Mouse (Mus musculus) right cerebral cortex, postnatal 36 days (tissue): Measurements from ENCODE around the gene Pacrg.
A peak's percentile ranks its signal among the peaks of the same experiment; 100 is the strongest.

Experiments
- DNase-seq, 2 experiments: peaks; one replicate each; pipeline ENCODE4 v3.0.0; 2022; ENCODE audit warnings: low spot score in 2 of 2, mixed read lengths in 1 of 2

Pacrg gene

DNA sequence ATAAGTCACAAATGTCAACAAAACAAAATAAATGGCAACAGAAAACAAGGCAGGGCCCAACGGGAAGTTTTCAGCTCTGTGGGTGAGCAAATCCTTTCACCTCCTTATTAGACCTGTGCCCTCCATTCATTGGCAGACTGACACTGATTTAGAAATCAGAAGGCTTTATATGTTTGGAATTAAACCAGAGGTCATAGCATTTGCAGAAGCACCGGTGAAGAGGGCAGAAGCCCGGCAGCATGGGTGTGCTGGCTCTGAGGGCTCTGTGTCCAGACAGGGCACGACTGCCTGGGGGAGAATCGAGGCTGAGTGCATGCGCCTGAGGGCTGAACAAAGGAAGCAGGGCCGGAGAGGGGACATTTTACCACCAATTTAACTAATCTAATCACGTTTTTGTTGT is 344.5 kb downstream of the Pacrg start:
- DNase-seq = no peak

DNA sequence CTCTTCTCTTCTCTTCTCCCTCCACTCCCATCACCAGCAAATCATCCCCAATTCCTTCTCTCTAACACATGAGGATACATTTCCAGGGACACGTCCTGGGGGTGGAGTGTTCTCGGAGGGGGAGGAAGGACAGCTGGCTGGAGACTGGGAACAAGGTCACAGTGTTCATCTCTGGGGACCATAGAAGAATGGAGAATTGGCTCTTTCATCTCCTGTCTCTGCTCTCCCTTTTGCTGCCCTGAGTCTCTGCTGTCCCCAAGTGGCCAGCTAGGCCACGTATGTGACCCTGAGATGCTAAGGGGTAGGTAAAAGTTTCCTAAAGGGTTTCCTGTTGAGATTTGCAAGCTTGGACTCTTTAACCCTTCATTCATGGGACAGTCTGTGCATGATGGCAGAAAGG is 347.0 kb downstream of the Pacrg start:
- peak; percentile 28 to 41 for DNase-seq

DNA sequence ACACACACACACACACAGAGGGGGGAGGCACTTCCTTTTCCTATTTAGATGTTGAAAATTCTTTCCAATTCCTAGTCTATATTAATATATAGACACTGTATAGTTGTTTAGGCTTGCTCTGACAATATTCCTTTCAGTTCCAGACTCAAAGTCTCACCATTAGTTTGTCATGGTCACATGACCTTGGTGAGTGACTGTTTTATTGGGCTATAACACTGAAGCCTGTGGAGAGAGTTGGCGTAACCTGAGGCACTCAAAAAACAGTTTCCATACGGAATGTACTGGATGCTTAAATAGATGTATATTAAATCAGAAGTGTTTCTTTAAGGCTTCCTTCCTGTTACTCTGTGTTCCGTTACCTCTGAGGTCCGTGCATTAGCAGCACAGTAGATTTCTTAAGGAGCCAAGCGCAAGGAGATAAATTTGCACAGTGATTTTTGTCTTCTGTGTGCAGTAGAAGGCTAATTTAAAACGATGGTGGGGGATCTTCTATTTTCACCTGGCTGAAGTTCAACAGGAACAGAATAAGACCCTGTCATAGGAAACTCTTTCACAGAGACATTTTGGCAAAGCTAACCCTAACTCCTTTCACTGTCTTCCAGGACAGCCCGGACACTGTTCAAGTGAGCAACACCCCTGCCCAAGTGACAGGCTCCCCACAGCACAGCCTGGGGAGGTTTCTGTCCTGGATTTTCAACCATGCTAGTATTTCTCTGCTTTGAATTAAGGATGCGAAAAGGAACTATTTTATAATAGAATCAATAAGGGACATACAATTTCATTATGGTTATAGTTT is 349.5 kb downstream of the Pacrg start:
- no peak for DNase-seq

DNA sequence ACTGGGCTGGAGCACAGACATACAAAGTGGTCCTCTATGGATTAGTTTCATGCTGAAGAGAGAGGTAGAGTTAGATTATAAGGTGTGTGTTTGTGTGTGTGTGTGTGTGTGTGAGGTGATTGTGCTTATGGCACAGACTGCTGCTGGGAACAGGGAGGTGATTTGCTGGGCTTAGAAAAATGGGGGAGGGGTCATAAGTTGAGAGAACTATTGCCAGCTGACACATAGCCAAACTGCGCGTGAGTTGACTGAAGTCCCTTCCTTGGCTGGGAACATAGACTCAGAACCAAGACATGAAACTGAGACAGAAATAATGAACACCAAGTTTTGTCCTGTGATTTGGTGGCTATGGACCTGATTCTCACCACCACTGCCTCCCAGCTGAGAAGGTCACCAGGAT is 351.2 kb downstream of the Pacrg start:
- DNase-seq = no peak

DNA sequence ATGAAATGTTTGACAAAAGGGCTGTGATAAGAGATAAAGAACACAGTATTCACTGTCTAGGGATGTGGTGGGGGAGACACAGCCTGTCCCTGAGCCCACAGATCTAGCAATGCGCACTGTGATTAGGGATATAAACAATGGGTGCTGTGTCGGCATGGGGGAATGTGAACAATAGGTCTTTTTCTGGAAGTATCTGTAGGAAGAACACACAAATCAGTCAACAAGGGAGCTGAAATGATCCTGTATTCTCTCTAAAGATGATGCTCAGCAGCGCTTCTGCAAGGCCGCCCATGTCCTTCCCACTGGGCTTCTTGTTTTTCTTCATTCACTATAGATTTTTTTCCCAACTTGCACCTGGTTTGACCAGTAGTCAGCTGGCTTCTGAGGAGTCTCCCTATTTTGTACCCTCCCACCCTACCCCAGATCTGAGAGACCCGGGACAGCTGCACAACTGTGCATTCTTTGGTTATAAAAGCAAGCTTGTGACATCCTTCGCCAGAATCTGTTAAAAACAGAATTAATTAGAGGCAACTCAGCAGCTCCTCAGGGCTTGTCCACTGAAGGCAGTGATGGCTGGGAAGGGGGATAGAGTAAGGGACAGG is 356.1 kb downstream of the Pacrg start:
- peak in 1 of 2 experiments; percentile 28 for DNase-seq

DNA sequence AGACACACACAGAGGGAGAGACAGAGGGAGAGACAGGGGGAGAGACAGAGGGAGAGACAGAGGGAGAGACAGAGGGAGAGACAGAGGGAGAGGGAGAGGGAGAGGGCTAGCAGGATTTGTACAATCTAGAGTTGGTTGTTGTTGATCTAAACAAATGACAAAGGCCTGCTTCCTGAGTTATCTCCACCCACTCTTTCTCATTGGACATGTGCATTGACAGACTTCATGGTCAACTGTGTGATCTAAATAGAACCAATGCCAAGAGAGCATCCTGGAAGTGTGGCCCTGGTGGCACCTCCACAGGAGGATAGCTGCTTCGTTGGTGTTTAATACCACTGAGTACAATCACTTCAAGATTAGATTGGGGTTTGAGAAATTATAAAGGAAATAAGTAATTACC is 359.0 kb downstream of the Pacrg start:
- no peak for DNase-seq

DNA sequence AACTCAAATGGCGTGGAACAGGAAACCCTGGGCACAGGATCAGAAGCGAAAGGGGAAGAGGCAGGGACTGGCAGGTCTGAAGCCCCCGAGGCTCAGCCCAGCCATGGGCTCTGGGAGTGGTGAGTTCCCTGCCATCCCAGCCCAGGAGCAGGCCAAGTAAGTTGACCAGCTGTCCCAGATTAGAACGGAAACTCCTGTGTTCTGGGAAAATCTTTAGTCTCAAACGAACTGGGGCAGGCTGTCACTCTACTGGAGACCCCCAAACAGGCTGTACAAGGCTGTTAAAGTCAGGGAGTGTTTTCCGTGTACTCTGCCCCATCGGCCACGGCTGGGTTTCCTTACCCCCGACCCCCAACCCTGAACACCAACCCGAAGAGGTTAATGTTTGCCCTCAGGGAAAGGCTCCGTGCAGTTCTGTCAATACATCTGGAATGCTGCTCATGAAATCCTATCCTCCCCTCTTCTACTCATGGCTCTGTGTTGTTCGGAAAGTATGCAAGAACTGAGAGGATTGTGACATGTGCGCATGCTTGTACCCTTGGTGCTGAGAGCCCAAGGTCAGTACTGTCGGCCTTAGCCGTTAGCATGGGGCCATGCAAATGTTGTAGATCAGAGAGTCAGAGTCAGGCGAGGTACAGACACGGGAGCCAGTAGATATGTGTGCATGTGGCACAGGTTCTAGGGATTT is 360.9 kb downstream of the Pacrg start:
- no peak for DNase-seq

DNA sequence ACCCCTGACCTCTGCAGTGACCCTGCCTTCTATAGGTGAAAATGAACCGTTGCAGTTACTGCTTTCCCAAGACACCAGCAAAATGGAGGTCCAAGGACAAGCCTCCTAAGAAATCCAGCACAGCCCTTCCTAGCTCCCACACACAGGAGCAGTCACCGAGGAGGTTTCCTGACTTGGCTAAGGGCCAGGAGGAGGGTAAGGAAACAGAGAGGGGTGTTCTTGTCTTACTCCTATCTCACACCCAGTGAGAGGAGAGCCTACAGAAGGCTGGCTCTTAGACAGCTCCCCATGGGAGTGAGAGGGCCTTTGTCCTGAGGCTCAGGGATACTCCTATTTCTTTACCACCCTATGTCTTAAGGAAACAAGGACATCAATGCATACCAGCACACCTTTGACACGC is 361.7 kb downstream of the Pacrg start:
- DNase-seq = no peak

DNA sequence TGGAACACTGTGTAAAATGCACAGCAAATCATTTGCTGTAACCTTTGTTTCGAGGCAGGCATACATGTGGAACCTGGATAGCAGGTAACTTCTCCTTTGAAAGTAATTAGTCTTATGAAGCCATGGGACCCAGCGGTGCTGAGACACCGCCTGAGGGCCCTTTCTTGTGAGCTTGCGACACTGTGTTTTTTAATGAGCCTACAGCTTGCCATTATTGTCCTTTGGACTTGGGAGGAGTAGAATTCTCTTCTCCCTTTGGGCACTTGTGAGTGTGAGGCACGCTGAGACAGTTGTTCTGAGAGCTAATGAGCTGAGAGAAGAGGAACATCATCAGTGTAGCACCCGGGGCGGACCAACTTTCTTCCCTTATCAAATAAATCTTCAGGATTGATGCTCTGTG is 363.3 kb downstream of the Pacrg start:
- DNase-seq = no peak

DNA sequence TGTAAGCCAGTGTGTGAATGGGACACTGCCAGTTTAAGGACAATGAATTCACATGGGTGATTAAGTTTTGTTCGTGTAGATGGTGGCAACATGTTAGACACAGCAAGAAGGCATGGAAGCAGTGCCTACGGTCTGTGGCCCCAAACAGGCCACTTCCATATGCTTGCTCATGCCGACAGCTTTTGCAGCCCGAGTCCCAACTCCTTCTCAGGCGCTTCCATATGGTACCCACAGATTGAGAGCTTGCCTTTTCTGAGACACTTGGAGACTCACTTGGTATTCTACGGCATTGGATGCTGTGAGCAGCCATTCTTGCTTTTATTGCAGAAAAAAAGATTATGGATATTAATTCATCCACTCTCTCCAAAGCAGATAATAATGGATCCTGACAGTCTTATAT is 365.1 kb downstream of the Pacrg start:
- no peak for DNase-seq

DNA sequence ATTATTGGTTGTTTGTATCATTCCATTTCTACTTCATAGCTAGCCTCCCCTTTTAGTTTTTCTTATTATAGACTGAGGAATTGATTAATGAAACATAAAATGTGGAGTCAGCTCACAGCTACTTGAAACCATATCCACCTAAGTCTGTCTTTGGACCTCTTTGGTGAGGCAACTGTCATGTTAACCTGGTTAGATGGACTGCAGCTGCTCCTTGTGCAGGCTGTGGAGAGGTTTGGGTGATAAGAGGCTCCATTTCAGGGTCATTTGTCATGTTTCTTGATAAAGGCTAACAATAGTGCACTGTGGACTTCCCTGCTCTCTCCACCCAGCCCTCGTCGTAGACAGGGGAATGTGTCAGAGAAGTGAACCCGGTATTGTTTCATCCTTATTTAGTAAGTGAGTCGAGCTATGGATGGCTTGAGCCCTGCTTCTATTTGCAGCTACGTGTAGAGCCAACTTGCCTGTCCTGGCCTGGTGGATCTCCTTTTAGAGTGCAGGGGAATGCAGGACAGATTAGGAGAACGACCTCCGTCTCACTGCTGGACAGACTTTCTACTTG is 366.2 kb downstream of the Pacrg start:
- DNase-seq = no peak

DNA sequence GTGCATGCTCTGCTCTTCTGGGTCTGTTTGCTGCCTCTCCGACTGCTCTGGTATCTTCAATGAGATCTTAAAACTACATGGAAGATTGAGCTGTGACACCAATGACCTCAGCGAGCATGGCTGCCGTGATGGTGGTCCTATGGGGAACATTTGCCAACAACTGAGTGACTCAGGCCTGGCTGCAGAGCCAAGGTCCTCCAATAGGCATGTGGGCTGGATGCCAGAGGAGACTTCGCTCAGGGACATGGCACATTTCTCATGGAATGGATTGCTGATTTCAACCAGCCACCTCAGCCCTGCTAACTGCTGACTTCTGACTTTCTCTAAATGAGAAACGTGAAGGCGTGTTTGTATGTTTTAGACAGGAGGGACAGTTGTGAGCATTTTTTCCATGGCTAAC is 366.9 kb downstream of the Pacrg start:
- DNase-seq = no peak

DNA sequence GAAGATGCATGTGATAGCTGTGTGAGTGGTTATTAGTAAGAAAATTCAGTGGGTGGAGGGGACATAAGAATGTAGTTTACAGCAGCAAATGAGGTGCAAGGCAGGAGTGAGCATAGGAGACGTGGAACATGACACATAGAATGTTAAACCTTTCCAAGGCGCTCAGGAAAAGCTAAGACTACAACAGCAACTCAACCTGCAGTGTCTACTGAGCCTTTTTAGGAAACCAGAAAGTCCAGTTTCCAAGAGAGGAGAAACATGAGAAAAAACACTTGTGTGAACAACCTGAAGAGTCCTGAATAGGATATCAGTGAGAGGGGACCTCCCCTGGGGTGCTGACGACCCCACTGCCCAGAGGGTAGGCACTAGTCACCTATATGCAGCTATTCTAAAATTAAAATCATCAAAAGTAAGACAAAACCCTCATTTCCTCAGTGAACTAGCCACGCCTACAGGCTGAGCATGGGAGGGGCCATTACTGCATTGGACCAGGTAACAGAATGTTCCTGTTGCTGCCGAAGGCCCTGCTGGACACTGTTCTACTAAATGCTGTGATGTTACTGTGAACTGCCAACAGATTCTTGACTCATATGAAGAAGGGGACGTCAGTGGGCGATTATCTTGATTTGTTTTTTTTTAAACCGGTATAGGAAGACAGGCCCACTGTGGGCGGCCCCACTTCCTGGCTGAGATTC is 370.1 kb downstream of the Pacrg start:
- no peak for DNase-seq

DNA sequence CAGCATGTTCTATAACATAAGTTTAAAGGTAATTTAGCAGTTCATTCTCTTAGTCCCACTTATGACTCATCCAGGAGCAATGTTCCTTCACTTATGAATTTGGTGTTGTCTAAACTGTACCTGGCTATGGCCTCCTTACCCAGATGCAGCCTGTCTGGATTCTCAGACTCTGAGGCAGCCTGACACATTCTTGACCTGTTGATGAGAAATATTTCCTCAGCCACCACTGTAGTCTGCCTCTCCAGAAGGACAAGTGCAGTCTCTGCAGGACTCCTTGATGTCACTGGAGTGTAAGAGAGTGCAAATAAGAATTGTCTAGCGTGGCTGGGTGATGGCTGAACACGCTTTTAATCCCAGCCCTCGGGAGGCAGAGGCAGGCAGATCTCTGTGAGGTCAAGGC is 373.0 kb downstream of the Pacrg start:
- DNase-seq = no peak

DNA sequence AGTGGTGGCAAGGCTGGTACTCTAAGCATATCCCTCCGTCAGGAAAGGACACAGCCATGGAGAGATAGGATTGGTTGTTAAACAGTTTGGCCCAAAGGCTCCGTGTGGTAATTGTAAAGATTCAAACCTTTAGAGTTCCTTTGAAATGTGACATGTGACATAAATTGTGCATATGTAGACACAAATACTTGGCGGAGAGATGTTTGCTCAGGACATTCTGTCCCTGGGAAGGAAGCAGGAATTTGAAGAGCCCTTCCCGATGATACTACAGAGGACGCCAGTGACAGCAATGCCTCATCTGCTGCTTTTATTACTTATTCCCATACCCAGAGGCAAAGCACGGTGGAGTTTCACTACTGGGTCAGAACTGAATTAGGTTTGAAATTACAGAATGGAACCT is 374.6 kb downstream of the Pacrg start:
- DNase-seq = no peak

DNA sequence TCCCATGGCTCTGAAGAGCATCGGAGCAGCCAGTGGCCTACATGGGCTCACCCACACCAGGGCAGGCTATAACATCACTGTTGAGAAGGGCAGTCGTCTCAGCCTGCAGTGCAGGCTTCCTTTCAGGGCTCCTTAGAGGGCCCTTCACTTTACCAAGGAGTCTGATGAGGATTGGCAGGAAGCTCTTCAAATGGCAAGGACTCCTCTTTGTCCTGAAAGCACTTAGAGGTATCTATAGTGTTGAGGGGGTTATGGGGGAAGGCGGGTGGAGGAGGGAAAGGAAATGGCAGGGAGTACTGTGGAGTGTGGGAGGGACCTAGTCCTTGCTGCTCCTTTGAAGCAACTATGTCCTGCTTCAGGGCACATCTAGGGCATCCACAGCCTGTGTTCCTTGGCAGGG is 375.4 kb downstream of the Pacrg start:
- no peak for DNase-seq

DNA sequence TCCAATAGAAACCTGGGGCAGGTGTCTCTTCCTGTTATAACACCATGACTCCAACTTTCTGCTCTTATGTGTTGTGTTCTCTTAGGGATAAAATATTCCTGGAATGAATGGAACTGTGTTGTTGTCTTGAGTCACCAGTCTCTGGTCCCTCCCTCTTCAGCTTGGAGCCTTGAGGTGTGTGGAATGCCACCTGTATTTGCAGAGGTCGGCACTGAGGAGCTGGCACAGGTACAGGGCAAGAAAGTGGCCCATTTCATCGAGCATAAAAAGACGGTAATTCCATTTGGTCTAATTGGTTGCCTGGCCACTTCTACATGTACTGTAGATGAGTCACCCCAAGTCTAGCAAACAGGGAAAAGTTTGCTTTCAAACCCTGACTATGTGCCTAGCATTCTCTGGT is 376.5 kb downstream of the Pacrg start:
- no peak for DNase-seq

DNA sequence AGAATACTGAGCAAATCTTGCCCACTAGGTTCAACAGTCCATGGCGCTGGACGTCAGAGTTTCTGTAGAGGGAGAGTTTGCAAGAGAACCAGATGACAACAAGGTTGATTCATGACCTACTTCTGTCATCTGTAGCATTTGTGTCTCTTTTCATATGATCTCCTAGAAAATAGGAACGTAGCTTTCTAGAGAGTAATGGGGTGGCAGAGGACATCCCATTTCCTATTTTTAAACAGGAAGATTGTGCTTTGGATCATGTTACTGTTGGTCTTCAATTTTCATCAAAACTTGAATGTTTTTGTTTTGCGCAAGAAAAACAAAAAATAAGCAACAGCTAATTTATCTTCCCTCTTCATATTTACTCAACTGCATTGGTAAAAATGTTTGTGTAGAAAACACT is 379.2 kb downstream of the Pacrg start:
- DNase-seq = no peak

DNA sequence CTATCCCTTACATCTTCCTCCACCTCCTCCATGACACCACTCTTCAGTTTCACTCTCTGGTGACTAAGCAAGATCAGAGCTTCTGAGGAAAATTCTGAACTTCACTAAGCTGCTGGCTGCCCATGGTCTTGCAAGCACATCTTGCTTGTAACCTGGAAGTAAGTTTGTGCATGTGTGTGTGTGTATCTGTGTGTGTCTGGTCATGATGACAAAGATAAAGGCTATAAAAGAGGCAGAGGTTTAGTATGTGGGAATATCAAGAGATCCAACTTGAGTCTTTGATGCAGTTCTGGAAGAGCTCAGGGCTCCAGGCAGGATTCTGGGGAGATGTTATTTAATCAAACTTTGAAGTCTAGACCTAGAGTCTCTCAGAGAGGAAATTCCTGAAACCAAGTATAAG is 381.4 kb downstream of the Pacrg start:
- DNase-seq = no peak

DNA sequence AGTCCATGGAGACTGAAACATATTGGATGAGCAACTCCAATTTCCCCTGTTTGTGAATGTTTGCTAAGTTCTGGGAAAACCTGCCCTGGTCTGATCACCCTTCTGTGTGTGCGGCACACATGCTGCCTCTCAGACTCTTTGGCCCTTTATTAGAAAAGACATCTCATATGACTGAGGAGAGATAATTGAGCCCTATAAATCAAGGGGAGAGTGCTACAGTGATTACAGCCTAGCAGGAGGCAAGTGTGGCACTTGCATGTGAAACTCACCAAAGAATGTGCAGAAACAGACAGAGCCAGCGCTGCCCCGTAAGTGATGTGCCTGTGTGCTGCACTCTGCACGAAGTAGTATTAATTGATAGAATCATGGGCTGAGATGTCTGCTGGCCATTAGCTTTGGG is 383.7 kb downstream of the Pacrg start:
- no peak for DNase-seq

DNA sequence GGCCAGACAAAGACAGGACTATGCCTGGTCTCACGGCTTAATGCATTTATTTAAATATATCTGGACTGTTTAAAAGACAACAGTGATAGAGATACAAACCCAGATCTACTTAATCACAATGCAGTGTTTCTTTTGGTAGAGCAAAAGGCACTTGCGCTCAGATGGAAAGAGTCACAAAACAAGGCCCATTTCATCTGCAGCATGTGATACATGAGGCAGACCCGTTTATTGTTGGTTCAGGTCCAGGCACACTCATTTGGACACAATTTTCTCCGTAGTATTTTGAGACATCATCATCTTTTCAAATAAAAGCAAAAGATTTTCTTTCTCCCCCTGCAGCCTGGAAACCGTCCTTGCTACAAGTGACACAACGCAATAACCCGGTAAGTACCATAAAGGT is 384.1 kb downstream of the Pacrg start:
- no peak for DNase-seq

DNA sequence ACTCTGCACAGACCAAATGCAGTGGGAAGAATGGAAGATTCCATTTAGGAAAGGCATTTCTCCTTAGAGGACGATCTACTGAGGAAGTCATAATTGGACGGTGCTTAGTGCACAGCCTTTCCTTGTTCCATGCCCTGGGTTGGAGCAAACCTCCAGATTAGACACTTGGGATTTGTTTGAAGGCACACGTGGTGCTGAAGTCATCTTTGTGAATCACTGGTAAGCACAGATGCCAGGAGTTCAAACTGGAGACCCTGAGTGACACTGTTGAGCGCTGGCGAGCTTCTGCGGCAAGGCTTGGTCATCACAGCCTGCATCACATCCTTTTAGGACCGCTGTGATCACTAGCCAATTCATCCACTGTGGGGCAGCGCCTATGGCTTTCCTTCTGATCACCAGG is 385.7 kb downstream of the Pacrg start:
- peak in 1 of 2 experiments; percentile 5 for DNase-seq
